Mouse (Mus musculus) megakaryocyte-erythroid progenitor cell, adult 5 weeks (primary cell): Measurements from ENCODE around the gene Tcf7. TPM values are rescaled to one million over a fixed set of nuclear protein-coding genes. Genes with fewer than 3 reads are reported as not detected.

Source experiments
- polyA plus RNA-seq: library from polyadenylated mRNA; stranded (reverse); fragments of >175 nt; gene quantifications from 2 replicates; pipeline ENCODE4 v1.2.3, GENCODE M21; 2012

Gene Tcf7
- 13.4 and 14.8 TPM in 2 replicates for polyA plus RNA-seq

GRCm38 (mm10) chr11:52282774-52283595 is at the start of gene Tcf7:
Tcf7 (minus strand) TSS chr11:52283014.

GRCm38 (mm10) chr11:52231606-52232541 is 50.9 kb downstream of the Tcf7 start, which contains the start of gene Skp1a:
Skp1a (plus strand) TSS chr11:52231995.

GRCm38 (mm10) chr11:52213887-52214286 is 68.9 kb downstream of the Tcf7 start, which contains the start of gene Olfr1371:
Olfr1371 (minus strand) TSS chr11:52213987.

Other genes starting within 250 kb of the Tcf7 start
- 13.6 and 18.5 TPM in 2 replicates for gene Ppp2ca, start 184.3 kb downstream of the Tcf7 start, polyA plus RNA-seq
- gene Olfr1373, start 137.5 kb downstream of the Tcf7 start, polyA plus RNA-seq: not detected in 2 replicates
- not detected in 2 replicates for gene Olfr1371, start 69.0 kb downstream of the Tcf7 start, polyA plus RNA-seq
- 14.5 and 19.4 TPM in 2 replicates for gene Skp1a, start 51.0 kb downstream of the Tcf7 start, polyA plus RNA-seq
- gene Vdac1, start 77.8 kb upstream of the Tcf7 start, polyA plus RNA-seq: 32.0 and 35.1 TPM in 2 replicates
- 207 and 221 TPM in 2 replicates for gene 9530068E07Rik, start 113.4 kb upstream of the Tcf7 start, polyA plus RNA-seq